Mouse (Mus musculus) myocyte (in vitro differentiated cells): ENCODE measurements around the gene Ncln.

Experiments used
- POLR2A ChIP-seq: IDR thresholded peaks from one replicate; pipeline ENCODE4 v1.6.1; 2011; ENCODE audit warnings: low read depth, mild to moderate bottlenecking, control low read depth, moderate library complexity; ENCODE audit not compliant: insufficient read length
- TCF12 ChIP-seq: IDR thresholded peaks from one replicate; pipeline ENCODE4 v1.6.1; 2011; ENCODE audit warnings: mild to moderate bottlenecking, control low read depth; ENCODE audit not compliant: poor library complexity, insufficient read depth, severe bottlenecking
- USF1 ChIP-seq: IDR thresholded peaks from one replicate; pipeline ENCODE4 v1.6.1; 2011; ENCODE audit warnings: low read depth, mild to moderate bottlenecking, control low read depth, moderate library complexity

DNA sequence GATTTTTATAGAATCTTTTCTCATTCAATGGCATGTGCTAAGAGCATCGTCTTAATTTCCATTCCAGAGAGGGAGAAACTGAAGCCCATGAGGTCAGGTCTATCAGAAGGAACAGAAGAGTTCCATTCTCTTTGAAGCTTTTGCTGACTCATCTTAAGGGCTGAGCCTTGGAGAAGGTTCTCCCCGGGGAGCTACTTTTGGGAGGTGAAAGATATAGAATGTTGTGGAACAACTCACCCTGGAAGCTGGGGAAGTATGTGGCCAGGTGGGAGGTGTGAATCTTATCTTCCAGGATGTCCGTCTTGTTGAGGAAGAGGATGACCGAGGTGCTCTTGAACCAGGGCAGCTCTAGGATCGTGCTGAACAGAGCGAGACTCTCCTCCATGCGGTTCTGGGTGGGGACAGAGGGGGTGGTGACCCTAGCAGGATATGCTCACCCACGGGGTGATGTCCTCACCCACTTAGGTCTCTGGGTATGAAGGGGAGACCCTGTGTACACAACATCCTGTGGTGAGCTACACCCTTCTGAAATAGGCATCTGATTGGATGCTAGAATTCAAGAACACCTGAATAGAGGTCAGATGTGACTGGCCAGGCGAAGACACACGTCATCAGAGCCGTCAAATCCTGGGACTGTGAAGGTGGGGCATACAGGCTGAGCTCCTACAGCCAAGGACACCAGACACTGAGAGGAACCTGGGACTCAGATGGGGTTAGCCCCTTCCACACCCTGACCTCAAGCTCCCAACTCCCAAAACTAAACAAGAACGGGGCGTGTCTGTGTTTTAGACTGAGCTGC, 11.7 kb upstream of the Ncln start:
- TF ChIP-seq POLR2A = no peak
- no peak for TF ChIP-seq USF1
- no peak for TF ChIP-seq TCF12
